Mouse (Mus musculus): ENCODE data around the gene Kmt2d. TPM values are rescaled to one million over a fixed set of nuclear protein-coding genes. Genes with fewer than 3 reads are reported as not detected.

Gene Kmt2d
- polyA plus RNA-seq, 1 experiment from 2014 or later: 3.6 TPM

DNA sequence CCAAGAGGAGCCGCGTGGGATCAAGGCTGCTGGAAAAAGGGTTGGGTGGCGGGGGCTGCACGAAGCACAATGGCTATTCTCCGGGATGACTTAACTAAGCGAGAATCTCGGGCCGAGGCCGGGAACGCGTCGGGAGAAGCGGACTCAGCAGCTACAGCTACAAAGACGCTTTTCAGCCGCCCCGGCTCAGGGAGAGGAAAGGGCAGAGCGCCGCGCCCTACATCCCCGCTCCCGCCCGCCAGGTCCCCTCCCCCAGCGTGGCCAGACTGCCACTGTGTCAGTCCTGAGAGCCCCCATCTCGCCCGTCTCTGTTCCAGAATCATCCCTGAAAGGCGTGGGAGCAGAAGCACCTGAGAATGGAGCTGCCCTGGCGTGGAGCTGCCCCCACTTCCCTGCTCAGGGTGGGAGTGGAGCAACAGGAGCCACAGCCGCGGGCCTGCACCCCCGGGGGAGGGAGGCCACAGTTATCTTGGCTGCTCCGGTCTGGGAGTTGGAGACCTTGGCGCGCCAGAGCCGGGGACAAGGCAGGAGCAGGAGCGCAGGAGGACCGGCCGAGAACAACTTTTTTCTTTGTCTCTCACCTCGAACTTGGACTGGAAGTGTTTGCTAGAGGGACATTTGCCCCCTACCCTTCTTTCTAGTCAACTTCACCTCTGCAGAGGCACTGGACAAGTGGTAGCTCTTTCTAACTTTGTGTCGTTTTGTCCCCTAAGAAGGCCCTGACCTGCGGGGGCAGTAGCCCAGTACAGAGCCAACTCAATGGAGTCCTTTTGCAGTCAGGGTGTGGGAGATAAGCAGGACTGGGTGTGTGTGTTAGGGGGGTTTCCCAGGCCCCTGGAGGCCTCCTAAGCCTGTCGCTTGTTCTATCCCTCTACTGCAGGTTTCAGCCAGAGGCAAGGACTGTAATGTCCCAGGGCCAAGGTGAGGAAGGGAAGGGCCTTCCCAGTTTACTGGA lies 24.9 kb upstream of the Kmt2d start:
- H3K27ac ChIP-seq (ENCODE audit: low read depth): no peak overlapping the region
- ATAC-seq: no peak

DNA sequence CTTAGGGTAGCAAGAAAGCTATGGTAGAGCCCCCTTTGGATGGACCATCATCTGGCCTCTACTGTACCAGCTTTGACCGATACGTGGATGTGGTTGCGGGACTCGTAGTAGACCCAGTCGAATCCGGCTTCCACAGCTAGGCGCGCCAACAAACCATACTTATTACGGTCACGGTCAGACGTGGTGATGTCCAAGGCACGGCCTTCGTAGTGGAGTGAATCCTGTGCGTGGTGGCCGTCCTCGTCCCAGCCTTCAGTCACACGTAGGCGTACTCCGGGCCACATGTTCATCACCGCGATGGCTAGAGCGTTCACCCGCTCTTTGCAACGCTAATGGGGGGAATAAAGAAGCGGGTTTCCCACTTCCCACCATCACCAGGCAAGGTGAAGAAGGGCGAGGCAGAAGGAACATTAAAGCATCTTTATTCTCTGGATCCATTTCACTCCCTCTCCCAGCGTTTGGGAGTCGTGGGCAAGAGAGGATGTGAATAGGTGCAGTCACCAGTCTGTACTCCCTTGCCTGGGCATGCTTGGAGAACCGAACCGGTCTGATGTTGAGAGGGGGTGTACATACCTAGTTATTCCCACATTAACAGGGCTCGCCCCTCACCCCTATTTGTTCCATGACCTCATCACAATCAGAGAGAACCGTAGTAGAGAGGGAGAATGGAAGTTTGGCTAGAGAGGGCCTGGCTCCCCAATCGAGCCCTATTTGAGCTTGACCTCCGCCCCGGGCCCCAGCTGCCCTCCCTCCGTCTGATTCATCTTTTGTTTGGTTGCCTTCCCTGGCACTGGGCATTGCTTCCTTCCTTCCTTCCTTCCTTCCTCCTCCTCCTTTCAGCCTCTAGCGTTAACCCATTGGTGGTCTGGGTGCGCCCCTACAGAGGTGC lies 24.0 kb upstream of the Kmt2d start:
- Histone ChIP-seq H3K27ac (ENCODE audit: low read depth) (no peak overlapping the region), H3K4me3 (ENCODE audit: low read depth, low read length) (peak overlapping the region; percentile 59; the same call in 1 of the 2 replicates), H3K4me1 (ENCODE audit: insufficient read depth) (peaks cover 31% of the 10 kb centered on the region), H3K9me3 (ENCODE audit: low read length) (no peaks in the 10 kb centered on the region), H3K4me2 (ENCODE audit: low read depth, low read length) (peak overlapping the region; percentile 93), H3K9ac (replicated peaks) (no peak overlapping the region; the same call in 1 of the 2 replicates), H3K27me3 (ENCODE audit: insufficient read depth, low read length) (peaks cover 70% of the 10 kb centered on the region), H3K36me3 (replicated peaks; ENCODE audit: insufficient read depth, low read length) (no peaks in the 10 kb centered on the region)
- TF ChIP-seq CTCF (IDR thresholded peaks at IDR 0.05; ENCODE audit: low read depth) (no peak), EP300 (IDR thresholded peaks at IDR 0.05; ENCODE audit: low read depth) (no peak)
- 6% methylated on average over 38 of the region's 38 CpGs for WGBS (ENCODE audit: insufficient replicate concordance)
- DNase-seq (no peak), ATAC-seq (no peak)

More for the DNA sequence above, 24.9 kb upstream of the Kmt2d start:
- TF ChIP-seq CTCF (IDR thresholded peaks at IDR 0.05; ENCODE audit: low read depth): no peak
- TF ChIP-seq EP300 (IDR thresholded peaks at IDR 0.05; ENCODE audit: low read depth): no peak
- Histone ChIP-seq H3K9me3 (ENCODE audit: low read length) (no peaks in the 10 kb centered on the region), H3K9ac (replicated peaks) (no peak overlapping the region), H3K27me3 (ENCODE audit: insufficient read depth, low read length) (peaks cover 72% of the 10 kb centered on the region), H3K4me1 (ENCODE audit: insufficient read depth) (peaks cover 31% of the 10 kb centered on the region), H3K4me3 (ENCODE audit: low read depth, low read length) (peak overlapping the region; percentile 15; the same call in 1 of the 2 replicates), H3K36me3 (replicated peaks; ENCODE audit: insufficient read depth, low read length) (no peaks in the 10 kb centered on the region), H3K4me2 (ENCODE audit: low read depth, low read length) (peak overlapping the region; percentile 44; the same call in 1 of the 2 replicates)
- DNase-seq: no peak
- 3% methylated on average over 41 of the region's 41 CpGs for WGBS (ENCODE audit: insufficient replicate concordance)

DNA sequence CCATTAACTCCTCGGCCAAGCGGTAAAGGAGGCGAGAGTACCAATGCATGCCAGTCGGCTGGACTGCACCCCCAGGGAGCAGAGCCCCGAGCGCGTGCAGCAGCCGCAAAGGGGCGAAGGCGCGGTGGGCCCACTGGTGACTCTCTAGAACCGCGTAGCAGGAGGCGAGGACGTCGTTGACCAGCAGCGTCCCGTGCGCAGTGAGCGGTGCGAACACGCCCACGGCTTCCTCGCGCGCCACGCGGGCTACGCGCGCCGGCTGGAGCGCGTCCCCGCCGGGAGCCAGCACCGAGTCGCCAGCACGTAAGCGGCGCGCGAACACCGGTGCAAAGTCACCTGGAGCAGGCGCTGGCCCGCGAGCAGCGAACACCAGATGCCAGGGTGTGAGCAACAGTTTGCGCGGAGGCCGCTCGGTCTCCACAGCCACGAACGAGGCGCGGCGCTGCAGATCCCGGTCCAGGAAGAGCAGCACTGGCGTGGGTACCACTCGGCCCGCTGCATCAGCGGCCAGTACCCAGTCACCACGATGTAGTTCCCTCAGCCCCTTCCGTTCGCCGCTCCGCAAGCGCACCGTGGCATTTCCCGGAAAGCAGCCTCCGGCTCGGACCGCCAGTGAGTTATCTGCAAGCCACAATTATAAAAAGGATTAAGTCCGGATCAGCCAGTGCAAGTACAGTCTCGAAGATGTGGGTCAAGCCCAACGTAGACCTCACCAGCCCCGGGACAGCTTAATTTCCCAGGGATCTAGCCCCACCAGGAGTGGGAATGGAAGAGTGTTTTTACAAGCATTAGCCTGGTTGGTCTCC lies 23.1 kb upstream of the Kmt2d start, which contains the start of gene Rhebl1:
Gene Rhebl1, minus strand, starts transcription at position 601 of the 806 bp plus-strand sequence.
- Histone ChIP-seq H3K9ac (replicated peaks) (peak within 1 kb of the TSS; percentile 34), H3K4me3 (ENCODE audit: low read depth, low read length) (peak within 1 kb of the TSS; percentile 59), H3K27ac (ENCODE audit: low read depth) (no peak within 1 kb of the TSS), H3K4me2 (ENCODE audit: low read depth, low read length) (peak within 1 kb of the TSS; percentile 93), H3K9me3 (ENCODE audit: low read length) (no peaks in the 10 kb centered on the region), H3K27me3 (ENCODE audit: insufficient read depth, low read length) (peaks cover 65% of the 10 kb centered on the region), H3K36me3 (replicated peaks; ENCODE audit: insufficient read depth, low read length) (no peaks in the 10 kb centered on the region), H3K4me1 (ENCODE audit: insufficient read depth) (peaks cover 31% of the 10 kb centered on the region)
- 1% methylated on average over 77 of the region's 77 CpGs for WGBS (ENCODE audit: insufficient replicate concordance)
- no peak for TF ChIP-seq CTCF (IDR thresholded peaks at IDR 0.05; ENCODE audit: low read depth)
- TF ChIP-seq EP300 (IDR thresholded peaks at IDR 0.05; ENCODE audit: low read depth): no peak
- ATAC-seq: 0 out of 2 replicates have a peak, but pooled peaks have one; percentile 9
- no peak for DNase-seq

DNA sequence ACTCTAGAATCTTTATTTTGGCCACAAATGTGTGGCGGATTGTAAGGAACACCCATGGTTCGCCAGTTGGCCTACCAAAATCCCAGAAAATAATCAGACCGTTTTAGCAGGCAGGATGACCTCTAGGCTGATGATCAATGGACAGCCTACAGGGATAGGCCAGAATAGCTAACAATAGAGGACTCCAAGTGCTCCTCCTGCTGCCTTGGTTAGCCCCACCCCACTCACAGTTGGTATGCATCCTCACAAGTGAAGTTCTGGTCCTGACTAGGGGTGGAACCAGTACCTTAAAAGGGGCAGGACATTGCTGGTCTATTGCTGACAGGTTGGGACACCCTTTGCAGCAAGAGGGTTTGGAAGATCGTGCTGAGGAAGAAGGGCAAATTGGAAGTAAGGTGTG lies 22.0 kb upstream of the Kmt2d start:
- Histone ChIP-seq H3K27ac (ENCODE audit: low read depth) (no peak overlapping the region), H3K4me3 (ENCODE audit: low read depth, low read length) (no peak overlapping the region)
- 62% methylated on average over 4 of the region's 4 CpGs for WGBS (ENCODE audit: insufficient replicate concordance)

DNA sequence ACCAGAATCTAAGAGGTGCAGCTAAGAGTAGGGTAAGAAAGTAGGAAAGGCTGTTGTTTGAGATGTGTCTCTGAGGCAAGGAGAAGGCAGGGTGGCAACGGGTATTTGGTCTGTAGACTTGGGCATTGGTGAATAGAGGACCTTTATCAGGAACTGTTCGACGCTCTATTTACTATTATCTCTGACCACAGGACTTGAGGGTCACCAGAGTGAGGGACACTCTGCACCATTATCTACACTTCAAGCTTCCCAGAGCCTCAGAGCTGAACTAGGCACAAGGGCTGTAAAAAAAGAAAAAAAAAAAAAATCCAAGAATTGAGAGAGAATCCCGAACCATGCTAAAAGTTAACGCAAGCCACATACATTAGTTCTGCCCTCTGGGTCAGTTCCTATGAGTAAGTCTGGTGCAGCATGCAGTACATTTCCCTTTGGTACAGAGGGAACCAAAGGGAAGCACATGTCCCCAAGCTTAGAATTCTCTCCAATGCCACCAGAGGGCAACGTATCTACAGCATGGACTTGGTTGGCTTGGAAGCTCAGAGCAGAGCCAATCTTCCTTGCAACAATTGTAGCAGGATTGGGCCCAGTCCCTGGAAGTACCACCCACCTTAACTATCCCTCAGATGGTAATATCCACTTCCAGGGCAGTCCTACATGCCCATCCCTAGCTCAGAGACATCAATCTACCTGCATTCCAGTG lies 21.1 kb upstream of the Kmt2d start:
- WGBS (ENCODE audit: insufficient replicate concordance): 14% methylated on average over 6 of the region's 6 CpGs
- peaks cover 45% of the 10 kb centered on the region for H3K27me3 ChIP-seq (ENCODE audit: insufficient read depth, low read length)
- DNase-seq (peak; percentile 51), ATAC-seq (peak; percentile 83)
- no peak overlapping the region for H3K9ac ChIP-seq (replicated peaks)
- no peaks in the 10 kb centered on the region for H3K36me3 ChIP-seq (replicated peaks; ENCODE audit: insufficient read depth, low read length)
- no peaks in the 10 kb centered on the region for H3K9me3 ChIP-seq (ENCODE audit: low read length)
- H3K4me1 ChIP-seq (ENCODE audit: insufficient read depth): peaks cover 27% of the 10 kb centered on the region
- no peak overlapping the region for H3K4me3 ChIP-seq (ENCODE audit: low read depth, low read length)
- no peak overlapping the region for H3K27ac ChIP-seq (ENCODE audit: low read depth)
- no peak overlapping the region for H3K4me2 ChIP-seq (ENCODE audit: low read depth, low read length)
- TF ChIP-seq CTCF (IDR thresholded peaks at IDR 0.05; ENCODE audit: low read depth): peak; percentile 96
- no peak for TF ChIP-seq EP300 (IDR thresholded peaks at IDR 0.05; ENCODE audit: low read depth)

More for the DNA sequence above, 22.0 kb upstream of the Kmt2d start:
- TF ChIP-seq EP300 (IDR thresholded peaks at IDR 0.05; ENCODE audit: low read depth) (no peak), CTCF (IDR thresholded peaks at IDR 0.05; ENCODE audit: low read depth) (no peak)
- H3K36me3 ChIP-seq (replicated peaks; ENCODE audit: insufficient read depth, low read length): no peaks in the 10 kb centered on the region
- no peak overlapping the region for H3K4me2 ChIP-seq (ENCODE audit: low read depth, low read length)
- no peak overlapping the region for H3K9ac ChIP-seq (replicated peaks)
- DNase-seq (no peak), ATAC-seq (no peak)
- H3K27me3 ChIP-seq (ENCODE audit: insufficient read depth, low read length): peaks cover 54% of the 10 kb centered on the region
- no peaks in the 10 kb centered on the region for H3K9me3 ChIP-seq (ENCODE audit: low read length)
- peaks cover 29% of the 10 kb centered on the region for H3K4me1 ChIP-seq (ENCODE audit: insufficient read depth)
